Mouse (Mus musculus): ENCODE measurements around the gene Commd2. TPM values are rescaled to one million over a fixed set of nuclear protein-coding genes. Genes with fewer than 3 reads are reported as not detected.
A peak's percentile ranks its signal among the peaks of the same experiment; 100 is the strongest.

The Commd2 gene
- polyA plus RNA-seq, 1 experiment from 2014 or later = 38.3 TPM

DNA sequence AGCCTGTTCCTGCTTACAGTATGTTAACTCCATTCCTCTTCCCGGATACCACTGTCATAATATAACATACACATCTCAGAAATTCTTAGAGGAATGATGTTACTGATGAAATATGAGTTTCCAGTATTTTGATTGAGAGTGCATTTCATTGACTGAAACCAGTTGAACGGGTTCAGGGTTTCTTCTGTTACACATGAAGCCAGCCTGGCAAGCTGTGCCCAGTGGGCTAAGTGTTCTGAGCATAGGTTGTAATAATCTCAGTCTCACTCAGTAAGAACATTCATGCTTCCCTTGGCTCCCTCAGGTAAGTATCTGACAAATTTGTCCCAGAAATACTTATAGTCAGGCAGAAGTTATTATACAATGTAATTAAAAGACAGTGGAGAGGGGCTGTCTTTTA is 22.6 kb upstream of the Commd2 start:
- 70% methylated on average over 2 of the region's 2 CpGs for WGBS (ENCODE audit: insufficient replicate concordance)
- no peak overlapping the region for H3K4me3 ChIP-seq (ENCODE audit: low read depth, low read length)
- no peak for ATAC-seq

DNA sequence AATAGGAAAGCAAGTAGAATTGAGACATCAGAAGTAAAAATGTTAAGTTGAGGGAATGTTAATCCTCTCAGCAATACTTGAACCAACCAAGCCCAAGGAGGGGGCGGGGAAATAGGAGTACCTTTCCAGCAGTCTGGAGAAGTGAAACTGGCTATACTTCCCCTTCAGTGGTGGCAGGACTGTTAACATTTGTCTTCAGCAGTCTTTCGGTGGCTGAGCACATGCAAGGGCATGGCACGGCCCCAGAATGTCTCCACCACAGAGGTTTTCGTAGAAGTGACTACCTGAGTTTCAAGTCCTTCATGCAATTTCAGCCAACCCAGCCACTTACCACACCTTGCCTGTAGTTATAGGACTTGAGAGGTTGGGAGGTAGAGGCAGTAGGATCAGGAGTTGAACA is 22.1 kb upstream of the Commd2 start:
- TF ChIP-seq CTCF (IDR thresholded peaks at IDR 0.05; ENCODE audit: low read depth) = no peak
- TF ChIP-seq EP300 (IDR thresholded peaks at IDR 0.05; ENCODE audit: low read depth) = no peak
- Histone ChIP-seq H3K4me1 (ENCODE audit: insufficient read depth) (no peaks in the 10 kb centered on the region), H3K9me3 (ENCODE audit: low read length) (no peaks in the 10 kb centered on the region), H3K4me3 (ENCODE audit: low read depth, low read length) (no peak overlapping the region), H3K4me2 (ENCODE audit: low read depth, low read length) (no peak overlapping the region), H3K27me3 (ENCODE audit: insufficient read depth, low read length) (no peaks in the 10 kb centered on the region), H3K9ac (replicated peaks) (no peak overlapping the region), H3K36me3 (replicated peaks; ENCODE audit: insufficient read depth, low read length) (no peaks in the 10 kb centered on the region), H3K27ac (ENCODE audit: low read depth) (no peak overlapping the region)
- ATAC-seq (no peak), DNase-seq (peak; percentile 22)
- 60% methylated on average over 4 of the region's 4 CpGs for WGBS (ENCODE audit: insufficient replicate concordance)

More for the DNA sequence above, 22.6 kb upstream of the Commd2 start:
- H3K9me3 ChIP-seq (ENCODE audit: low read length) = no peaks in the 10 kb centered on the region
- H3K27ac ChIP-seq (ENCODE audit: low read depth) = no peak overlapping the region
- no peak for DNase-seq
- no peak overlapping the region for H3K9ac ChIP-seq (replicated peaks)
- H3K27me3 ChIP-seq (ENCODE audit: insufficient read depth, low read length) = no peaks in the 10 kb centered on the region
- no peaks in the 10 kb centered on the region for H3K36me3 ChIP-seq (replicated peaks; ENCODE audit: insufficient read depth, low read length)
- H3K4me2 ChIP-seq (ENCODE audit: low read depth, low read length) = no peak overlapping the region
- H3K4me1 ChIP-seq (ENCODE audit: insufficient read depth) = no peaks in the 10 kb centered on the region
- TF ChIP-seq CTCF (IDR thresholded peaks at IDR 0.05; ENCODE audit: low read depth) (no peak), EP300 (IDR thresholded peaks at IDR 0.05; ENCODE audit: low read depth) (no peak)

DNA sequence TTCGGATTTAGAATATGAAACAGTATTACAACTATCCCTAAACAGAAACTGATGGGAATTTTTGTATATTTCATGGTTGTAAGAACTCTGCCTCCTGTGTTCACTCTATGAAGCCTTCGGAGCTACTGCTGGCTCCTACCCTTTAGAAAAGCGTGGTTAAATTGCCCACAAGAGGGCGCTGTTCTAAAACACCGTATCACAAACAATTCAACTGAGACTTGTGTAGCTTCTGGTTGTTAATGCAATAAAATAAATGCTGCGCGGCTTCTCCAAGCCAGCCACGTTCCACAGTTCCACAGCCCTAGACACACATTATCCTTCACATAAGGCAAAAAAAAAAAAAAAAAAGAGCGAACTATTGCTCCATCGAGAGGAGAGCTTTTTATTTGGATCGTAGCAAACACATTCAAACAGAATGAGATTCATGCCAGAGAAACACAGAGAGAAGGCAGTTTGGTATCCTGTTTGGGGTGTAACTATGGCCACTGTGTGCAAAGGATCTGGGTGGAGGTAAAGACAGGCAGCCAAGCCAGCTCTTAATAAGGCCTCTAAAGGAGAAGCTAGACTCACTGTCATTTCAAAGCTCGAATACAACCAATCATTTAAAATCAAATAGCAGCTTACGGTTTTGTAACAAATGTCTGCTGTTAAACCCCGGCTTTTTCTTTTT is 15.7 kb upstream of the Commd2 start:
- ATAC-seq (peak; percentile 62; the same call in 1 of the 2 replicates), DNase-seq (peak; percentile 73)
- H3K9ac ChIP-seq (replicated peaks) = no peak overlapping the region
- H3K4me2 ChIP-seq (ENCODE audit: low read depth, low read length) = peak overlapping the region; percentile 33
- no peaks in the 10 kb centered on the region for H3K36me3 ChIP-seq (replicated peaks; ENCODE audit: insufficient read depth, low read length)
- no peak overlapping the region for H3K27ac ChIP-seq (ENCODE audit: low read depth)
- H3K4me1 ChIP-seq (ENCODE audit: insufficient read depth) = no peaks in the 10 kb centered on the region
- no peaks in the 10 kb centered on the region for H3K9me3 ChIP-seq (ENCODE audit: low read length)
- TF ChIP-seq EP300 (IDR thresholded peaks at IDR 0.05; ENCODE audit: low read depth) (no peak), CTCF (IDR thresholded peaks at IDR 0.05; ENCODE audit: low read depth) (peak; percentile 79)
- H3K4me3 ChIP-seq (ENCODE audit: low read depth, low read length) = no peak overlapping the region
- H3K27me3 ChIP-seq (ENCODE audit: insufficient read depth, low read length) = no peaks in the 10 kb centered on the region
- 28% methylated on average over 14 of the region's 14 CpGs for WGBS (ENCODE audit: insufficient replicate concordance)

DNA sequence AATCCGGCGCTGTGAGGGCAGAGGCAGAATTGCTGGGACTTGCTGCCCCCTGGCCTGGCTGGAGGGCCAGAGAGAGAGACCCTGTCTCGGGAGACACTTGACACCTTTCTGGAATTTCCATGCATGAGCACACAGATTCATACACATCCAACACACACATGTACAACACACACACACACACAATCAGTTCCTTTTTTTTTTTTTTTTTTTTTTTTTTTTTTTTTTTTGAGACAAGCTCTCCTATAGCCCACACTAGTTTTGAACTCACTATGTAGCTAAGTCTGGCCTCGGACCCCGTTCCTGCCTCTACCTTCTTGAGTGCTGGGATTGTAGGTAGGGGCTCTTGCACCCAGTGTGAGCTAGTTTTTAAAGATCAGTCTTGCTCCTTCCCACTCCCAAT is 14.4 kb upstream of the Commd2 start:
- H3K27ac ChIP-seq (ENCODE audit: low read depth) = no peak overlapping the region
- no peak for ATAC-seq
- no peak for TF ChIP-seq CTCF (IDR thresholded peaks at IDR 0.05; ENCODE audit: low read depth)
- TF ChIP-seq EP300 (IDR thresholded peaks at IDR 0.05; ENCODE audit: low read depth) = no peak

DNA sequence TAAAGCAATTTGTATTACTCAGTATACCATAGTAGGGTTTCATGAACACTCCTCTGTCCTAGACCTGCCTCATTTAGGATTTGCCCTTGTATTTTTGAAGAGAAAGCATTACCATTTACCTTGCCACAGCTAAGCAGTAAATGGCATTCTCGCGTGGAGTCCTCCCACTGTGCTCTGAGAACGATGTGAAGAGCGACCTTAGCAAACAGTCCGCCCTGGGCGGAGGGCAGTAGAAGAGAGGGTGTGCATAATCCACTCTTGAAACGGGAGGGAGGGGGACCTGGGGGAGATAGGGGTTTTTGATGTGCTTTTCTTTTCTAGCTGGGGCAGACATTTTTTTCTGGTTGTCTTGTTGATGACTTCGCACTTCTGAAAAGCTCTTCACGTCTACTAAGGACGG is 13.2 kb upstream of the Commd2 start:
- Histone ChIP-seq H3K9ac (replicated peaks) (no peak overlapping the region), H3K9me3 (ENCODE audit: low read length) (no peaks in the 10 kb centered on the region), H3K4me1 (ENCODE audit: insufficient read depth) (no peaks in the 10 kb centered on the region), H3K27ac (ENCODE audit: low read depth) (no peak overlapping the region), H3K4me3 (ENCODE audit: low read depth, low read length) (no peak overlapping the region), H3K27me3 (ENCODE audit: insufficient read depth, low read length) (no peaks in the 10 kb centered on the region), H3K36me3 (replicated peaks; ENCODE audit: insufficient read depth, low read length) (no peaks in the 10 kb centered on the region), H3K4me2 (ENCODE audit: low read depth, low read length) (no peak overlapping the region)
- WGBS (ENCODE audit: insufficient replicate concordance) = 71% methylated on average over 10 of the region's 10 CpGs
- no peak for TF ChIP-seq CTCF (IDR thresholded peaks at IDR 0.05; ENCODE audit: low read depth)
- DNase-seq (no peak), ATAC-seq (no peak)

More for the DNA sequence above, 14.4 kb upstream of the Commd2 start:
- Histone ChIP-seq H3K9ac (replicated peaks) (no peak overlapping the region), H3K27me3 (ENCODE audit: insufficient read depth, low read length) (no peaks in the 10 kb centered on the region), H3K4me3 (ENCODE audit: low read depth, low read length) (no peak overlapping the region), H3K4me1 (ENCODE audit: insufficient read depth) (no peaks in the 10 kb centered on the region), H3K4me2 (ENCODE audit: low read depth, low read length) (no peak overlapping the region), H3K9me3 (ENCODE audit: low read length) (no peaks in the 10 kb centered on the region), H3K36me3 (replicated peaks; ENCODE audit: insufficient read depth, low read length) (no peaks in the 10 kb centered on the region)
- 80% methylated on average over 5 of the region's 5 CpGs for WGBS (ENCODE audit: insufficient replicate concordance)
- DNase-seq = no peak

DNA sequence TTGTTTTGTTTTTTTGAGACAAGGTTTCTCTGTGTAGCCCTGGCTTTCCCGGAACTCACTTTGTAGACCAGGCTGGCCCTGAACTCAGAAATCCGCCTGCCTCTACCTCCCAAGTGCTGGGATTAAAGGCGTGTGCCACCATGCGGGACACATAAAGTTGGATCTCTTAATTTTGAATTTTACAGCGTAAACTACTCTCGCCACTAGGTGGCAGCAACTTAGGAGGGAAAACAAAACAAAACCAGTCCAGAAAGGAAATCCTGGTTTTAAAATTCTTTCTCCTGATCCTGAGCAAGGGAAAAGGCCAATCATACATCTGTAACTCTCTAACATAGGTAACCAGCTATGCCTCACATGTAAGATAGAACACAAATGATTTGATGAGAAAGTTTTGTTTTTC is 12.2 kb upstream of the Commd2 start:
- Histone ChIP-seq H3K4me1 (ENCODE audit: insufficient read depth) (no peaks in the 10 kb centered on the region), H3K27me3 (ENCODE audit: insufficient read depth, low read length) (no peaks in the 10 kb centered on the region), H3K36me3 (replicated peaks; ENCODE audit: insufficient read depth, low read length) (no peaks in the 10 kb centered on the region), H3K4me2 (ENCODE audit: low read depth, low read length) (no peak overlapping the region), H3K9me3 (ENCODE audit: low read length) (no peaks in the 10 kb centered on the region), H3K4me3 (ENCODE audit: low read depth, low read length) (no peak overlapping the region), H3K27ac (ENCODE audit: low read depth) (no peak overlapping the region), H3K9ac (replicated peaks) (no peak overlapping the region)
- TF ChIP-seq EP300 (IDR thresholded peaks at IDR 0.05; ENCODE audit: low read depth) (no peak), CTCF (IDR thresholded peaks at IDR 0.05; ENCODE audit: low read depth) (peak; percentile 73)
- DNase-seq (peak; percentile 40), ATAC-seq (no peak)
- WGBS (ENCODE audit: insufficient replicate concordance) = 13% methylated on average over 6 of the region's 6 CpGs

Measured in liver, postnatal 0 days (tissue).